Mouse (Mus musculus): ENCODE measurements at regions not wholly inside any gene's neighbourhood (a gene's known extent, or its start where the extent isn't known, plus 50 kb on each side); places are given as distances from the start of the nearest gene placed in this dataset.

- no peak for ATAC-seq
Measured at GRCm38 (mm10) chr12:94795913-94796615, 896.0 kb upstream of the Flrt2 start.

DNA sequence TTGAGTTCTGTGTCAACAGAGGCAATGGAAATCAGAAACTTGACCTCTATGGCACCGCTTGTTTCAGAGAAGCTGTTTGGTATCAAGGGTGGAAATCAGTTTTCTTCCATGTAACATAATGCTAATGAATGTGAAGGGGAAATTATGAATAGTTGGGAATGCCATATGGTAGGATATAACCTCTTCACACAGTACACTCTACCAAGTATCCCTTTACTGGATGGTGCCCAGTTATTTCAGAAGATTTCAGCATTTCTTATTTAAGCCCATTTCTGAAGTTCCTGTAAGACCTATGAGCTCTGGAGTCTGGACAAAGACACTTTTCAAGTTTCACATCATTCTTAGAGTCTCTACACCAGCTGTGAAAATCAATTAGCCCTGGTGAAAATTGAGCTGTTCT, 887.3 kb upstream of the Flrt2 start:
- ATAC-seq = no peak

- no peak for ATAC-seq
Measured at GRCm38 (mm10) chr12:94831400-94831799, 860.6 kb upstream of the Flrt2 start.

DNA sequence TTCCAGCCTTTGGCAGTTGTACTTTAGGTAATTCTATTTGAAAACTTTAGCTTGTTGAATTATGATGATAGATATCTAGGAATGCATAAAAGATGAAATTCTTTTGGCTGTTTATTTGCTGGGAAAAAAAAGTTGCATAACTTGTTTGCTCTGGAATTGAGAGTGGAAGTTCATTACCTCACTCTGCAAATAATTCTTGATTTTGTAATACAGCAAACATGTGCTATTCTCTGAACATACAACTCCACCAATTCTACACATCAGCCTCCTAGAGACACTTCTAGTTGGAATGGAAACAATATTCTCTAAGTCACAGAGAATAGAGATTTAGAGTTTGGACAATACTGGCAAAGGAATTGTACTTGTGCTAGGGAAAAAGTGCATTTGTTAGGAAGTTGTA, 829.3 kb upstream of the Flrt2 start:
- no peak for ATAC-seq

- ATAC-seq = no peak
Measured at GRCm38 (mm10) chr12:94910816-94911215, 781.2 kb upstream of the Flrt2 start.

DNA sequence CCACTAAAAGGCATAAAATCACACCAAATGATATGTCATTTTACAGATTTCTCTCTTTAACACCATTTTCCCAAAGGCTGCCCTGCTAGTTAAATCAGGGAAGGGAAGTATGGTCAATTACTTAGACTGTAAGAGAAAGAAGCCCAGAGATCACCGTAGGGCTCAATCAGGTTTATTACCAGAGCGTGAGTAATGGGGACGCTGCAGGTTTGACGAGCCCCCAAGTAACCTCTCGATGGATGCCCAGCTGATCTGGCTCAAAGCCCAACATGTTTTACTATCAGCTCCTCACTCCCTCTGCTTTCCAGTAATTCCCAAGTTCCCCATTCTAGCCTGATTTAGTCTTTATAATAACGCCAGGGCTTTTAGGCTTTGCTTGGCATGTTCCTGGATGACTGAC, 749.0 kb upstream of the Flrt2 start:
- ATAC-seq = no peak

Data from CD4-positive, CD25-positive, alpha-beta regulatory T cell, adult 4 months (primary cell).